Mouse (Mus musculus): ENCODE measurements around the gene Ltbp2. TPM values are rescaled to one million over a fixed set of nuclear protein-coding genes. Genes with fewer than 3 reads are reported as not detected.

The Ltbp2 gene
- polyA plus RNA-seq, 1 experiment from 2014 or later: 0.87 TPM

DNA sequence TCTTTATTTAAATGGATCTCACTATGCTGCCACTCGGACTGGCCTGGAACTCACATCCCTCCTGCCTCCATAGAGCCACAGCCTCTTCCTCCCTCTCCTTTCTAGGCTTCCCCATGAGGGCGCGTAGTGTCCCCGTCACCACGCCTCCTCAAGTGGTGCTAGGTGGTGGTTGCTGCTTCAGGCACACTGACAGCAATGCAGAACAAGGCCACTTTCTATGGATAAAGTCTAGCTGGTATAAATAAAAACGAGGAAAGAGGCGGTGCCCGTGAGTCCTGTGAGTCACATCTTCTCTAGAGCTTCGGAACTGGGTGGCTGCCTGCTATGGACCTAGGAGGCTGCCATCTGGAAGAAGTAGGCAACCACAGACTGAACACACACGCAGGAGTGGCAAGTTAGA is 120.3 kb downstream of the Ltbp2 start:
- no peak overlapping the region for H3K27ac ChIP-seq (ENCODE audit: low read depth, low read length)
- H3K36me3 ChIP-seq (ENCODE audit: control insufficient read depth, insufficient read depth): peaks cover 51% of the 10 kb centered on the region
- no peak overlapping the region for H3K4me2 ChIP-seq (replicated peaks; ENCODE audit: low read depth)
- TF ChIP-seq CTCF (IDR thresholded peaks at IDR 0.05; ENCODE audit: low read depth): no peak
- no peak overlapping the region for H3K4me3 ChIP-seq (ENCODE audit: low read depth, low read length)
- H3K9me3 ChIP-seq (ENCODE audit: control insufficient read depth): no peaks in the 10 kb centered on the region
- H3K27me3 ChIP-seq (replicated peaks; ENCODE audit: control insufficient read depth, insufficient read depth, low read length): no peaks in the 10 kb centered on the region
- no peaks in the 10 kb centered on the region for H3K4me1 ChIP-seq (replicated peaks; ENCODE audit: control insufficient read depth, insufficient read depth, low read length)
- no peak for ATAC-seq
- no peak overlapping the region for H3K9ac ChIP-seq (ENCODE audit: low read depth, low read length)
- WGBS: 89% methylated on average over 10 of the region's 10 CpGs

DNA sequence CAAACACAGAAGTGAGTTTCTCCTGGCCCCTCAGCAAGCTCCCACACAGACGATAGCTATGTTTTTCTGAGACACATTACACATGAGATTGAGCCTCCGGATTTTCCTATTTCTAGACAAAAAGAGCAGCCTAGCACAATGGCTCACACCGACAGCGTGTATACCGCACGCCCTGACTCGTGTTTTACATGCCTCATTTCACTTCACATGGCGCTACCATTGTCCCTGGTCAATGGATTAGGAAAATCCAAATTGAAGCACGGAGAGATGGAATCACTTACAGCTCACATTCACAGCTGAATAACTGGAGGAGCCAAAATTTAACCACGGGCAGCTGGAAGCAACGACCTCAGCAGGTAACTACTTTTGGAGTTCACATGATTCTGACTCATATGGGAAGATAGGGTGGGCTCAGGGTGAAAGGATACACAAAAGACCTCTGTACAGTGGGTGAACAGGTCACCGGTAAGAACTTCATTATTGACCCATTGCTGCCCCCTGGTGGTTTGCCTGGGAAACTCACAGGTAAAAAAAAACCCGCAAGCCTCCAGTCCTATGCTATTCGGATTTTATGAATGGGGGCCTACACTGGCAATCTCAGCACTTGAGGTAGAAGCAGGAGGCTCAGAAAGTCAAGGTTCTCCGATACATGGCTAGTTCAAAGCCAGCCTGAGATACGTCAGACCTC is 121.2 kb downstream of the Ltbp2 start:
- H3K4me3 ChIP-seq (ENCODE audit: low read depth, low read length): no peak overlapping the region
- H3K9ac ChIP-seq (ENCODE audit: low read depth, low read length): no peak overlapping the region
- H3K9me3 ChIP-seq (ENCODE audit: control insufficient read depth): no peaks in the 10 kb centered on the region
- TF ChIP-seq CTCF (IDR thresholded peaks at IDR 0.05; ENCODE audit: low read depth): peak; percentile 74
- no peak overlapping the region for H3K27ac ChIP-seq (ENCODE audit: low read depth, low read length)
- WGBS: 65% methylated on average over 16 of the region's 16 CpGs
- peaks cover 42% of the 10 kb centered on the region for H3K36me3 ChIP-seq (ENCODE audit: control insufficient read depth, insufficient read depth)
- no peak overlapping the region for H3K4me2 ChIP-seq (replicated peaks; ENCODE audit: low read depth)
- H3K27me3 ChIP-seq (replicated peaks; ENCODE audit: control insufficient read depth, insufficient read depth, low read length): no peaks in the 10 kb centered on the region
- no peaks in the 10 kb centered on the region for H3K4me1 ChIP-seq (replicated peaks; ENCODE audit: control insufficient read depth, insufficient read depth, low read length)
- ATAC-seq: no peak

DNA sequence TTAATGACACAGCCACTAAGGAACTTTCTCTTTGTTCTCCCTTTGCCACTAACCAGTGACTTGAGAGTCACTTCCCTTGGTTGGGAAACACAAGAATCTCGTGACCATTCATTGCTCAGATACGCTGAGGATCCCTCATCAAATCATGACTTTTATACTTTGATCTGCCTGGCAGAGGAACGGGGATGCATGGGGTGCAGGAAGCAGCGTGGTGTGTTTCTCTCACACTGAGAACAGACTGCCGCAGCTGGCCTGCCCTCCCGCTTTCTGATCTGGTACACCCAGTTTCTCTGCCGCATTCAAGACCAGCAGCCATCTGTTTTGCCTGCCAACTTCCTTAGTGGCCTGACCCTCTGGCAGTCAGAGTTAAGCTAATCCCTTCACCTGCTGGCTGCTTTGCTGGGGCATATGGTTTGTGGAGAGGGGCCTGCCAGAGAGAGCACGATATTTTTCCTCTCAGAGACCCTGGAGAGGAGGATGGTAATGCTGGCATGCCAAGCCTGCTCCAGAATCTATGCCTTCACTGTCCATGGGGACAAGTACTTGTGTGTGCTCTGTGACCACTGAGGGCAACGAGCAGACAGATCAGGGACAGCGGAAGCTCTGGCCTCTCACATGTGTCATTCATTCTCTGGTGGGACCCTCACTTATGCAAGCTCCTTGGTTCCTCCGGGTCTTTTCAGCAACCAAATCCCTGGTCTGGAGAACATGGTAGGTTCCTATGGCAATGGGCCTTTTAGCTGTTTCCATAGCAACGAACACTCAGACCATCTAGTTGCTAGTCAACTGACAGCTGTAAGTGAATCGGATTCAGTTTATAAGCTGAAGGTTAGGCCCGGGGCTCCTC is 124.0 kb downstream of the Ltbp2 start:
- ATAC-seq: no peak
- Histone ChIP-seq H3K27ac (ENCODE audit: low read depth, low read length) (no peak overlapping the region), H3K36me3 (ENCODE audit: control insufficient read depth, insufficient read depth) (peaks cover 19% of the 10 kb centered on the region), H3K4me3 (ENCODE audit: low read depth, low read length) (no peak overlapping the region), H3K27me3 (replicated peaks; ENCODE audit: control insufficient read depth, insufficient read depth, low read length) (no peaks in the 10 kb centered on the region), H3K4me2 (replicated peaks; ENCODE audit: low read depth) (0 out of 2 replicates have a peak overlapping the region, but pooled peaks have one; percentile 9), H3K4me1 (replicated peaks; ENCODE audit: control insufficient read depth, insufficient read depth, low read length) (no peaks in the 10 kb centered on the region), H3K9ac (ENCODE audit: low read depth, low read length) (no peak overlapping the region), H3K9me3 (ENCODE audit: control insufficient read depth) (no peaks in the 10 kb centered on the region)
- TF ChIP-seq CTCF (IDR thresholded peaks at IDR 0.05; ENCODE audit: low read depth): no peak
- 45% methylated on average over 14 of the region's 14 CpGs for WGBS

DNA sequence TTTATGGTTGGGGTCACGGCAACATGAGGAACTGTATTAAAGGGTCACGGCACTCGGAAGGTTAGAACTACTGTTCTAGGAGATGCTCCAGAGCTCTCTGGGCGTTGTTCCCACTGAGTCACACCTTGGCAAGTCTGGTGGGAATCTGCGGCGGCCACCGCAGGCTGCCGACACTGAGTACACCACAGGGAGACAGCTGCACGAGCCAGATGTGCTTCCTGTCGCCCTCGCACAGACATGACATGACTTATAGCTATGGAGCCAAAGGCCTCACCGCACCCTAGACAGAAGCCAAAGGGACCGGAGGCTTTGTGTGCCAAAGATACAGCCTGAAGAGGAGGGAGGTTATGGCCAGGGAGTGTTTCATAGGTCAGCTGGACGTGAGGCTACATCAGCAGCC is 125.7 kb downstream of the Ltbp2 start:
- H3K4me1 ChIP-seq (replicated peaks; ENCODE audit: control insufficient read depth, insufficient read depth, low read length): no peaks in the 10 kb centered on the region
- no peaks in the 10 kb centered on the region for H3K27me3 ChIP-seq (replicated peaks; ENCODE audit: control insufficient read depth, insufficient read depth, low read length)
- H3K9me3 ChIP-seq (ENCODE audit: control insufficient read depth): no peaks in the 10 kb centered on the region
- no peak overlapping the region for H3K4me3 ChIP-seq (ENCODE audit: low read depth, low read length)
- no peak overlapping the region for H3K4me2 ChIP-seq (replicated peaks; ENCODE audit: low read depth)
- no peak for TF ChIP-seq CTCF (IDR thresholded peaks at IDR 0.05; ENCODE audit: low read depth)
- no peak overlapping the region for H3K9ac ChIP-seq (ENCODE audit: low read depth, low read length)
- H3K27ac ChIP-seq (ENCODE audit: low read depth, low read length): no peak overlapping the region
- H3K36me3 ChIP-seq (ENCODE audit: control insufficient read depth, insufficient read depth): peaks cover 3% of the 10 kb centered on the region; the same call in 1 of the 2 replicates
- 59% methylated on average over 14 of the region's 14 CpGs for WGBS
- ATAC-seq: no peak

DNA sequence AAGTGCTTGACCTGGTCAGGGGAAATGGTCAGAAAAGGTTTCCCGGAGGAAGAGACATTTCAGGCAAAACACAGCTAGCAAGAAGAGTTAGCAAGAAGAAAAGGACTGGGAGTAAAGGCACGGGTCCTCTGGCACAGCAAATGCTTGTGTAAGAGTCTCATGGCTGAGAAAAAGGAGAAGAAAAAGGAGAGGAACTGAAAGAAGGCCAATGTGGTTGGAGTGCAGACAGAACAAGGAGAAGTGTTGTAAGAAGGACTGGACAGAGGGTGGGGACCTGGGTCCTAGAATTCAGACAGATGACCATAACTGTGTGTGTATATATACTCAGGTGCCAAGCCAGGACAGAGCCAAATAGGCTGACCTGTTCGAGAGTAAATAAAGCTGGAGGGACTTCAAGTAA is 128.2 kb downstream of the Ltbp2 start:
- no peak for TF ChIP-seq CTCF (IDR thresholded peaks at IDR 0.05; ENCODE audit: low read depth)
- no peak overlapping the region for H3K27ac ChIP-seq (ENCODE audit: low read depth, low read length)
- no peaks in the 10 kb centered on the region for H3K27me3 ChIP-seq (replicated peaks; ENCODE audit: control insufficient read depth, insufficient read depth, low read length)
- H3K9me3 ChIP-seq (ENCODE audit: control insufficient read depth): no peaks in the 10 kb centered on the region
- 69% methylated on average over 3 of the region's 3 CpGs for WGBS
- no peak overlapping the region for H3K9ac ChIP-seq (ENCODE audit: low read depth, low read length)
- no peak overlapping the region for H3K4me2 ChIP-seq (replicated peaks; ENCODE audit: low read depth)
- ATAC-seq: no peak
- H3K36me3 ChIP-seq (ENCODE audit: control insufficient read depth, insufficient read depth): no peaks in the 10 kb centered on the region; the same call in 1 of the 2 replicates
- H3K4me3 ChIP-seq (ENCODE audit: low read depth, low read length): no peak overlapping the region
- H3K4me1 ChIP-seq (replicated peaks; ENCODE audit: control insufficient read depth, insufficient read depth, low read length): no peaks in the 10 kb centered on the region

DNA sequence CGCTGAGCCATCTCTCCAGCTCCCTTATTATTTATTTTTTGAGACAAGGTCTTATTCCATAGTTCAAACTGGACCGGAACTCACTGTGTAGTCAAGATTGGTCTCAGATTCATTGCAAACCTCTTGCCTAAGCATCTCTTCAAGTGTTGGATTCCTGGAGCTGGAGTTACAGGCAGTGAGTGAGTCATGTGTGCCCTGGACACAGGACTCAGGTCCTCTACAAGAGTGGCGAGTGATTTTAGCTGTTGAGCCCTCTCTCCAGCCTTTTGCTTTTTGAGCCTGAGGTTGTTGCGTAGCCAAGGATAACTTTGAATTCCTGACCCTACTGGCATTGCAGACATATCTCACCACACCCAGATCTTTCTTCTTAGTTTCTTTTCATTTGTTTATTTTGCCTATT is 130.6 kb downstream of the Ltbp2 start:
- no peak for TF ChIP-seq CTCF (IDR thresholded peaks at IDR 0.05; ENCODE audit: low read depth)
- Histone ChIP-seq H3K4me2 (replicated peaks; ENCODE audit: low read depth) (no peak overlapping the region), H3K36me3 (ENCODE audit: control insufficient read depth, insufficient read depth) (no peaks in the 10 kb centered on the region), H3K4me1 (replicated peaks; ENCODE audit: control insufficient read depth, insufficient read depth, low read length) (no peaks in the 10 kb centered on the region), H3K27ac (ENCODE audit: low read depth, low read length) (no peak overlapping the region), H3K4me3 (ENCODE audit: low read depth, low read length) (no peak overlapping the region), H3K27me3 (replicated peaks; ENCODE audit: control insufficient read depth, insufficient read depth, low read length) (no peaks in the 10 kb centered on the region), H3K9ac (ENCODE audit: low read depth, low read length) (no peak overlapping the region), H3K9me3 (ENCODE audit: control insufficient read depth) (no peaks in the 10 kb centered on the region)
- 49% methylated on average over 4 of the region's 4 CpGs for WGBS
- ATAC-seq: no peak

Measured in intestine, postnatal 0 days (tissue).